Mouse (Mus musculus) lung, adult 18-20 months (tissue): ENCODE results near the gene Map3k13.
"Not testable (repeated sequence)": the region's sequence is repeated elsewhere in the genome, so short reads cannot be mapped to it uniquely, and the experiment has no call there.

Source experiments
- DNase-seq, 2 experiments: peaks; one replicate each; pipeline ENCODE4 v3.0.0; 2022; ENCODE audit warnings: mixed read lengths in 2 of 2

Gene Map3k13

GRCm38 (mm10) chr16:21793875-21794696, at the start of gene Map3k13:
TSS of gene Map3k13 (plus strand) at chr16:21794346.
- DNase-seq = peak; percentile 95

- DNase-seq = no peak
Observed at GRCm38 (mm10) chr16:21758447-21758846, 35.7 kb upstream of the Map3k13 start.

- no peak for DNase-seq
Observed at GRCm38 (mm10) chr16:21768255-21768654, 25.9 kb upstream of the Map3k13 start.

DNA sequence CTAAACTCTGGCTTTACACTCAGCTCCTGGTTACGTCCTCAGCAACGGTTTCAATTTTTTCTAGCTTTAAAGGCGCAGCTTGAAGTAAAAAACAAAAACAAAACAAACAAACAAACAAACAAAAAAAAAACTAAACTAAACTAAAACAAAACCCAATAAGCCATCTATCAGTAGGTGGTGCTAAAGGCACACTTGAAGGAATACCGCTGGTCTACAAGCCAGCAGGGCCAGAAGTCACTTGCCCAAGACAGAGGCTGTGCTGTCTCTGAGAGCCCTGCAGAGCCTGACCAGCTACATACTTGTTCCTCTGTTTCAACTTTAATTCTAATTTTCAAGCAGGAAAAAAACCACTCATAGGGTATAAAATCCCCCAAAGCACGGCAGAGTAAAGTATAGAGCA, 24.5 kb upstream of the Map3k13 start:
- no peak for DNase-seq

DNA sequence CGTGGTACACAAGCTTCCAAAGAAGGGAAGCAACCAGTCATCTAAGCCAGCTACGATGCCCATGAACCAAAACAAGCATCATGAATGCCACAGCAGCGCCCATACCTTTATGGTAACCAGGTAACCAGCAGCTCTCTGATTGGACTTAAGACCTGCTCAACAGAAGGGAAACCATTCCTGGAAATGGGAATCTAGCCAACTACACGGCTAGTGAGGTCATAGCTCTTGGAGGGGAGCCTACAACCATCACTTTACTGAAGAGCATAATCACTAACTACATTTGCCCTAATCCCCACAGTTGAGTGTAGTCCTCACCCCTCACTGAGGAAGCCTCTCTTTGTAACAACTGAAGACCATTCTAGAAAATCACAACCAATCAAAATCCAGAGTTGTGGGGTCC, 19.4 kb upstream of the Map3k13 start:
- DNase-seq = no peak

DNA sequence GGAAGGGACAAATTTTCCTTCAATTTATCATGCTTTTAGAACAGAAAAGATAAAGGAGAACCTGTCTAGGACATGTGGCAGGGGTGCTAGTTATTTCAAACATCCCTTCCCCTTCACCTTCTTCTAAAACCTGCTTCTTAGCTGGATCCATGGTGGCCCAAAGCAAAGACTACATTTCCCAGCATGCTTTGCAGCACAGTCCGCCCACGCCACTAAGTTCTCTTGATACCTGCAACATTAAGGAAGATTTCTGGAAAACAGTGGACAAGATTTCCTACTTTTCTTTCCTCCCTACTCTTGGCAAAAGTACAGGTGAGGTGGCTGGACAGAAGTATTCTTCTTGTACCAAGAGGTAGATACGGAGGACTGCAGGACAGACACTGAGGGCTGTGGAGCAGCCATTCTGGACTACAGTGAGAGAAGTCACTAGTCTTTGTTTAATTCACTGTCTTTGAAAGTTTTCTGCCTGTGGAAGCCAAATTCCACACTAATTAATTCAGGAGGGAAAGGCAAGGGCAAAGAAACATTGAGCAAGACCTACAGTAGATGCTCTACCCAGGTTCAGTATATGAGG, 15.8 kb upstream of the Map3k13 start:
- DNase-seq = no peak

DNA sequence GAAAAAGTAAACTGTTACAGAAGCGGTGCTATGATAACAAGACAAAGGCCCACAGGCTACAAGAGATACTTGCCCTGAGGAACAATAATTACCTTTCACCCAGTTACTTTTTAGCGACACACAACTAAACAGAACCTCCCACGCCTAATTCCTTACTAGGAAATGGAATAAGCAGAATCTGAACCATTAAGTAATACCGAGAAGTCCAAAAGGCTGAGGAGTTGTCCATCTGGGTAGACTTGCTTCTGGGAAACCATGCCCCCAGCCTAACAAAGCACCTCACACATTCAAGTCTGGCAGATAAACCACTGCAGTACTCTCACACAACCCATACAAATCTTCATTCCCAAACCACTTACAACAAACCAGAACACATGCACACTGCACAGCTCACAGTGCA, 15.0 kb upstream of the Map3k13 start:
- no peak for DNase-seq

DNA sequence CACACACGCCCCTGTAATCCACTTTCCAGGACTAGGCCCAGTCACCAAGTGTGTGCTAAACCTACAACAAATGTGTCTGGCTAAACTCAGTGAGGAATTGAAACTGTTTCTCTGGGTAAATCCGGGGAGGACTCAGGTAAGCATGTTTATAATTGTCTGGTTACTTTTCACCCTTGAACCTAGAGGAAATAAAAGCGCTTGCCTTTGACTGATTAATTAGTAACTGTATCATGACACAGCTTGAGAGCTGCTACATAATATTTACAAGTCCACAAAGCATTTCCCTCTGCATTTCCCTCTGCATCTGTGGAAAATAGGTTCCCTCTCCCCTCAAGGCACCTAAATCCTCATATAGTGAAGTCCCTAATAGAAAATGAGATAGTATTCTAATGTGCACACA, 12.9 kb upstream of the Map3k13 start:
- no peak for DNase-seq

DNA sequence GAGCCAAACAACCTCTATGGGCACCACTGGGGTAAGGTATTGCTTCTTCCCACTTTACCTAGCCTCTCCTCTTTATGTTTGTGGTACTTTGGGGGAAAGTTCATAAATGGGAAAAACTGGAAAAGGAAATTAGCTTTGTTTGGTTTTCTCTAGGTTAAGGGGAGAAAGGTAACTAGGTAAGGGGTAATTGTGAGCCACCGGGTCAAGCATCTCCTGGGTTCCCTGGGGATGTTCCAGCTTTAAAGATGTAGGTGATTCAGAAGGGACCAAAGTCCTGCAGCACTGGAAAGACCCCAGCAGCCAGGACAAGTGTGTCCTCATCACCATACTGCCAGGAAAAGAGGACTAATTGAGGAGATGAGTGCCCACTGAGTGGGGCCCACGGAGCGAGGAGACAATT, 12.3 kb upstream of the Map3k13 start:
- no peak for DNase-seq

DNA sequence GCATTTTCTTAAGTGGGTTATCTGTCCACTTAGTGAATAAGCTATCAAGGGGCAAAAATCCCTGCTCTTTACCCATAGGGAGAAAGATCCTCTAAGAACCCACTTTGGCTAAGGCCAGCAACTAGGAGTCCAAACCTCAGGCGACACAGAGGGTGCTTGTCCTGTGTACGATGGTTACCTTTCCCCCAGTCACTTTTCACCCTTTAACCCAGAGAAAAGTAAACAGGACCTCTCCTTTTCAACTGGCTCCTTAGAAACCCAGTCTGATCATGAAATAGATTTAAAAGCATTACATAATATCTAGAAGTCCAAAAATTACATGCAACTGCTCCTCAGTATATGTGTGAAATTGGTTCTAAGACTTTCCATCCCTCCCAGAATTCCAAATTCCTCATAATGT, 11.3 kb upstream of the Map3k13 start:
- DNase-seq = no peak

- DNase-seq = no peak
Observed at GRCm38 (mm10) chr16:21785000-21785399, 9.1 kb upstream of the Map3k13 start.

GRCm38 (mm10) chr16:21786317-21786716, 7.8 kb upstream of the Map3k13 start:
- no peak for DNase-seq

GRCm38 (mm10) chr16:21787516-21788353, 6.4 kb upstream of the Map3k13 start, which contains the start of gene Ehhadh:
TSS of gene Ehhadh (minus strand) at chr16:21787807.
- DNase-seq = peak; percentile 78 to 83

DNA sequence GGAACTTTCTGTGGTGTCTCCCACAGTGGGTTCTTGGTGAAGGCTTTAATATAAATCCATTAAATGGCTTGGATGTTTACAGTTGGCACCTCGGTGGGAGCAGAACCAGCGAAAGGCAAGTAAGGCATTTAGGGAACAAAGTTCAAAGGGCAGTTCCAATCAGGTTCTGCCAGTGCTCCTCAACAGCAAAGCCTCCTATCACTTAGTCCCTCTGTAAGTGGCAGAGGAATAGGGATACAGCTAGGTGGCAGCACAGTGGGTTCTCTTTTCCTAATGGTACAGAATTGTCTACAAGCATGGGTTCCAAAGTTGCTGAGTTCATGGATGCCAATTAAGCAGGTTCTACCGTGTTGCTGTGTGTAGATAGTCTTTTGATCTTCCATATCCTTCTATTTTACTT, 5.6 kb upstream of the Map3k13 start:
- no peak for DNase-seq

DNA sequence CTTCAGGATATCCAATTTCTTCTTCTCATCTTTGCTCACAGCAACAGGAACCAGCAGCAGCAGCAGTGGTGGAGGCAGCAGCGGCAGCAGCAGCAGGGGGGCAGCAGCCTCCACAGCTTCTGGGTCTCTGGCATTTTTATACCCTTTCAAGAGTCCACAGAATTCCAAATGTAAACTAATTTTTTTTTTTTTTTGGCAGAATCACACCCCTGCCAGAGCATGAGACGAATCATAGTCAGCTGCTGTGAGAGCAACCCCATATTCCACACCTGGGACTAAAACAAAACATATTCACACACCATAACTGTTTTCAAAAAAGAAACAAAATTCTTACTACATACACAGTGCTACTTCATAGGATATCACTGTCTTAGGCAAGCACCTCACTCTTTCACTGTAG, 5.0 kb upstream of the Map3k13 start:
- no peak for DNase-seq

DNA sequence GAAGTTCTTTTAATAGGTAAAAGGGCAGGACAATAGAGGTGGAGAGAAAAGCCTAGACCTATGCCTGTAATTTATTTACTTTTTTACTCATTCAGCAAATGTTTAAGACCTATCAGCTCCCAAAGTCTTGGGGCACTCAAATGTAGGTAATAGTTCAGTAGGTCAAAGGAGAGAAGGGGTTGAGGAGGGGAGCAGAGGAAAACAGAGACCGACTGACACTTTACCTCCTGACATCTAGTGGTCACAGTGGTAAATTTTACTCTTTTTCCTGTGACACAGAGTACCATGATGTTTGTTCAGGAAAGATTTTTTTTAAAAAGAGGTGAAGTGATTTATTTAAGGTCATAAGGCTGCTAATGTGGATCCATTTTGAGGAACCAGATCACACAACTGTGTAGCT, 3.7 kb upstream of the Map3k13 start:
- no peak for DNase-seq

DNA sequence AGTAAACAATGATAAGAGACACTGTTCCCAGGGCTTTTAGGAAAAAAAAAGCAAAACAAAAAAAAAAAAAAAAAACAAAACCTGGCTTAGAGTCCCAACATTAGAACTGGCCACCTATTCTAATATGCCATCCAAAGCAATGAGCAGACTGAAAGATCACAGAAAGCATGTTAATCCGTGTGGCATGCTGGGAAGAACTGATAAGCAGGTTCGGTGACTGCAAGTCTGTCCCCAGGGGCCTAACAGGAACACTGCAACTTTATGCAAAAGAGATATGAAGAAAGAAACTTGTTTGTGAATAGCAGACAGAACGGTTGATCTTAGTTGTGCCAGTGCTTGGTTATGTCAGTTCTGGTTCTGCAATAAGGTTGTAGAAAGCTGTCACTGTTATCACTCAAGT, 2.4 kb upstream of the Map3k13 start:
- DNase-seq = no peak

- not testable (repeated sequence) for DNase-seq
Observed at GRCm38 (mm10) chr16:21793080-21793810, 901 bp upstream of the Map3k13 start.

GRCm38 (mm10) chr16:21794697-21795045, 525 bp downstream of the Map3k13 start:
- DNase-seq = no peak

- no peak for DNase-seq
Observed at GRCm38 (mm10) chr16:21795071-21795470, 925 bp downstream of the Map3k13 start.

DNA sequence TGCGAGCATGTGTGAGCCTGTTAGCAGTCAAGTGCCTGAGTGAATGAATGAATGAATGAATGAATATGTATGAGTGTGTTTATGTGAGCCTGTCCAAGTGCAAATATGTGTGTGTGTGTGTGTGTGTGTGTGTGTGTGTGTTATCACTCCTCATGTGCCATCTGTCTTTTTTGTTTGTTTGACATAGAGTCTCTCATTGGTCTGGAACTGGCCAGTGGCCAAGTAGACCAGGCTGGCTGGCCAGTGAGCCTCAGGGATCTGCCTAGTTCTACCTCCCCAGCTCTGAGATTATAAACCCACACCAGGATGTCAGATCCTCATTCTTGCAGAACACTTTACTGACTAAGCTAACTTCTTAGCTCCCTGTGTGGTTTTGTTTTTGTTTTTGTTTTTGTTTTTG, 10.1 kb downstream of the Map3k13 start:
- DNase-seq = no peak

DNA sequence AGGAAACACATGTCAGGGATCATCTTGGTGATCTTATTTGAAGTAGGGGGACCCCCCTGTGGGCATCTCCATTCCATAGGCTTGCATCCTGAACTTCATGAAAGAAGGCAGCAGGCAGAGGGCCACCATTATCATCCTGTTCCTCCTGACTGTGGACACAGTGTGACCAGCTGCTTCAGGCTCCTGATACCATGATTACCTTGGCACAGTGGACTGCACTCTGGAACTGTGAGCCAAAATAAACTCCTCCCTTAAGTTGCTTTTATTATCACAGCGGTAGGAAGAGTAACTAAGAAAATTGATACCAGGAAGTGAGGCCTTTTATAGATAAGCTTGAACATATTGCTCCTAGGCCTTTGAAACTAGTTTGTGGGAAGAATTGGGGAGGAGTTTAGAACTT, 12.7 kb downstream of the Map3k13 start:
- no peak for DNase-seq

DNA sequence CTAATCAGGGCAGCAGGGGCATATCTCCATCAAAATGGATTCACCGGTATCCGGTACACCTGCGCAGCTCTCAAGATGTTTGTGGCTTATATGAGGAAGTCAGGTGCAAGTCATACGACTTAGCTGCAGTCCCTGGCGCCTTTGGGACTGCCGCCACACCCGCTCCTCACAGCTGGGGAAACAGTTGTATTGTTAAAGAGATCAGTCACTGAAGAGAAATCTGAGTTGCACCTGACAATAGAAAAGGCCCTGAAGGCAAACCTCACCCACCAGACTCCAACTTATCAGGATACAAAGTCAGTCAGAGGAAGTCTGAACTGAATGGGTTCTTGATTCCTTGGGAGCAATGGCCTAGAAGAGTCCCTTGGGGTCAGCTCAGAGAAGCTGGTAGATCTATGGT, 13.6 kb downstream of the Map3k13 start:
- not testable (repeated sequence) for DNase-seq
